Mouse (Mus musculus) skeletal muscle tissue, adult 2 months (tissue): Measurements from ENCODE around the gene Ppp1r15a.
"Not testable (repeated sequence)": the region's sequence is repeated elsewhere in the genome, so short reads cannot be mapped to it uniquely, and the experiment has no call there.

Experiments used
- DNase-seq: peaks from one replicate; pipeline ENCODE4 v3.0.0-alpha.2; 2012; ENCODE audit warnings: low read depth, low spot score

The Ppp1r15a gene

GRCm38 (mm10) chr7:45519345-45520120, 6.5 kb downstream of the Ppp1r15a start:
- DNase-seq = no peak

- DNase-seq = no peak
Observed at GRCm38 (mm10) chr7:45518618-45519017, 7.5 kb downstream of the Ppp1r15a start.

- DNase-seq = not testable (repeated sequence)
Observed at GRCm38 (mm10) chr7:45516846-45517245, 9.2 kb downstream of the Ppp1r15a start.

- no peak for DNase-seq
Observed at GRCm38 (mm10) chr7:45515436-45515835, 10.6 kb downstream of the Ppp1r15a start.

GRCm38 (mm10) chr7:45514411-45514810, 11.7 kb downstream of the Ppp1r15a start:
- DNase-seq = no peak

- DNase-seq = peak; percentile 83
Observed at GRCm38 (mm10) chr7:45509912-45510787, 15.9 kb downstream of the Ppp1r15a start, which contains the start of gene Nucb1. TSS of gene Nucb1 (minus strand) at chr7:45510406.

- DNase-seq = no peak
Observed at GRCm38 (mm10) chr7:45509181-45509882, 16.7 kb downstream of the Ppp1r15a start.

- DNase-seq = peak; percentile 47
Observed at GRCm38 (mm10) chr7:45508561-45508960, 17.5 kb downstream of the Ppp1r15a start.

- DNase-seq = no peak
Observed at GRCm38 (mm10) chr7:45507583-45507982, 18.5 kb downstream of the Ppp1r15a start.

GRCm38 (mm10) chr7:45498427-45498826, 27.6 kb downstream of the Ppp1r15a start:
- no peak for DNase-seq

- no peak for DNase-seq
Observed at GRCm38 (mm10) chr7:45494548-45494947, 31.5 kb downstream of the Ppp1r15a start.

- DNase-seq = peak; percentile 66
Observed at GRCm38 (mm10) chr7:45492951-45493350, 33.1 kb downstream of the Ppp1r15a start.

GRCm38 (mm10) chr7:45492225-45492844, 33.7 kb downstream of the Ppp1r15a start:
- DNase-seq = no peak

GRCm38 (mm10) chr7:45491264-45491663, 34.8 kb downstream of the Ppp1r15a start:
- DNase-seq = no peak

- DNase-seq = no peak
Observed at GRCm38 (mm10) chr7:45490822-45491221, 35.2 kb downstream of the Ppp1r15a start.

GRCm38 (mm10) chr7:45489578-45489977, 36.5 kb downstream of the Ppp1r15a start:
- DNase-seq = no peak

GRCm38 (mm10) chr7:45488293-45489204, 37.5 kb downstream of the Ppp1r15a start, which contains the start of gene Dhdh:
TSS of gene Dhdh (minus strand) at chr7:45488805.
- peak; percentile 78 for DNase-seq

GRCm38 (mm10) chr7:45487861-45488292, 38.2 kb downstream of the Ppp1r15a start:
- no peak for DNase-seq

- no peak for DNase-seq
Observed at GRCm38 (mm10) chr7:45486761-45487415, 39.2 kb downstream of the Ppp1r15a start, which contains the start of gene Gm45808. TSS of gene Gm45808 (minus strand) at chr7:45486811.

- DNase-seq = no peak
Observed at GRCm38 (mm10) chr7:45486158-45486557, 39.9 kb downstream of the Ppp1r15a start.
